Mouse (Mus musculus): ENCODE measurements around the gene Amn. TPM values are rescaled to one million over a fixed set of nuclear protein-coding genes. Genes with fewer than 3 reads are reported as not detected.

The Amn gene
- polyA plus RNA-seq, 1 experiment from 2014 or later, result 2.4 TPM

GRCm38 (mm10) chr12:111323423-111323822 is 52.5 kb downstream of the Amn start:
- Histone ChIP-seq H3K9ac (ENCODE audit: low read length) (no peak overlapping the region), H3K4me1 (ENCODE audit: control insufficient read depth, insufficient read depth, low read length) (no peaks in the 10 kb centered on the region; the same call in 1 of the 2 replicates), H3K9me3 (replicated peaks; ENCODE audit: control insufficient read depth, low read length) (no peaks in the 10 kb centered on the region), H3K27me3 (ENCODE audit: control insufficient read depth, insufficient read depth, low read length) (no peaks in the 10 kb centered on the region), H3K27ac (ENCODE audit: low read length) (no peak overlapping the region), H3K4me3 (ENCODE audit: low read length) (no peak overlapping the region), H3K36me3 (ENCODE audit: control insufficient read depth, insufficient read depth) (peaks cover 76% of the 10 kb centered on the region), H3K4me2 (ENCODE audit: low read depth, low read length) (no peak overlapping the region)
- no peak for ATAC-seq (replicated peaks; ENCODE audit: extremely low read depth, insufficient read depth, low FRiP score)
- 61% methylated on average over 4 of the region's 4 CpGs for WGBS

- WGBS, result 93% methylated on average over 21 of the region's 21 CpGs
- H3K4me2 ChIP-seq (ENCODE audit: low read depth, low read length), result no peak overlapping the region
- ATAC-seq (replicated peaks; ENCODE audit: extremely low read depth, insufficient read depth, low FRiP score), result no peak
- H3K36me3 ChIP-seq (ENCODE audit: control insufficient read depth, insufficient read depth), result peaks cover 75% of the 10 kb centered on the region
- no peak overlapping the region for H3K27ac ChIP-seq (ENCODE audit: low read length)
- H3K27me3 ChIP-seq (ENCODE audit: control insufficient read depth, insufficient read depth, low read length), result no peaks in the 10 kb centered on the region
- H3K9ac ChIP-seq (ENCODE audit: low read length), result no peak overlapping the region
- no peaks in the 10 kb centered on the region for H3K9me3 ChIP-seq (replicated peaks; ENCODE audit: control insufficient read depth, low read length)
- no peak overlapping the region for H3K4me3 ChIP-seq (ENCODE audit: low read length)
- H3K4me1 ChIP-seq (ENCODE audit: control insufficient read depth, insufficient read depth, low read length), result no peaks in the 10 kb centered on the region; the same call in 1 of the 2 replicates
Observed at GRCm38 (mm10) chr12:111324536-111324935, 53.6 kb downstream of the Amn start.

- 94% methylated on average over 12 of the region's 12 CpGs for WGBS
Observed at GRCm38 (mm10) chr12:111324949-111325348, 54.1 kb downstream of the Amn start.

GRCm38 (mm10) chr12:111325744-111326424 is 55.0 kb downstream of the Amn start:
- no peak for ATAC-seq (replicated peaks; ENCODE audit: extremely low read depth, insufficient read depth, low FRiP score)
- H3K4me3 ChIP-seq (ENCODE audit: low read length), result no peak overlapping the region
- H3K9ac ChIP-seq (ENCODE audit: low read length), result no peak overlapping the region
- no peaks in the 10 kb centered on the region for H3K27me3 ChIP-seq (ENCODE audit: control insufficient read depth, insufficient read depth, low read length)
- no peaks in the 10 kb centered on the region; the same call in 1 of the 2 replicates for H3K4me1 ChIP-seq (ENCODE audit: control insufficient read depth, insufficient read depth, low read length)
- WGBS, result 88% methylated on average over 18 of the region's 18 CpGs
- no peaks in the 10 kb centered on the region for H3K9me3 ChIP-seq (replicated peaks; ENCODE audit: control insufficient read depth, low read length)
- no peak overlapping the region for H3K4me2 ChIP-seq (ENCODE audit: low read depth, low read length)
- H3K36me3 ChIP-seq (ENCODE audit: control insufficient read depth, insufficient read depth), result peaks cover 71% of the 10 kb centered on the region
- no peak overlapping the region for H3K27ac ChIP-seq (ENCODE audit: low read length)

More at GRCm38 (mm10) chr12:111324949-111325348, 54.1 kb downstream of the Amn start:
- no peak overlapping the region for H3K9ac ChIP-seq (ENCODE audit: low read length)
- no peaks in the 10 kb centered on the region; the same call in 1 of the 2 replicates for H3K4me1 ChIP-seq (ENCODE audit: control insufficient read depth, insufficient read depth, low read length)
- no peak overlapping the region for H3K4me2 ChIP-seq (ENCODE audit: low read depth, low read length)
- peaks cover 73% of the 10 kb centered on the region for H3K36me3 ChIP-seq (ENCODE audit: control insufficient read depth, insufficient read depth)
- H3K4me3 ChIP-seq (ENCODE audit: low read length), result no peak overlapping the region
- H3K27me3 ChIP-seq (ENCODE audit: control insufficient read depth, insufficient read depth, low read length), result no peaks in the 10 kb centered on the region
- H3K27ac ChIP-seq (ENCODE audit: low read length), result no peak overlapping the region
- no peak for ATAC-seq (replicated peaks; ENCODE audit: extremely low read depth, insufficient read depth, low FRiP score)
- H3K9me3 ChIP-seq (replicated peaks; ENCODE audit: control insufficient read depth, low read length), result no peaks in the 10 kb centered on the region

Other genes with a start within 250 kb of the Amn start
- 6.4 and 6.5 TPM in 2 replicates for gene Rcor1, start 231.7 kb upstream of the Amn start, polyA plus RNA-seq (2015; fragmentation: Nextera tagmentation; extraction: Ambion mirVana)
- gene Traf3, start 104.7 kb upstream of the Amn start, polyA plus RNA-seq (2015; fragmentation: Nextera tagmentation; extraction: Ambion mirVana), result 6.0 and 6.5 TPM in 2 replicates
- not detected in 2 replicates for gene 4930595D18Rik, start 86.6 kb upstream of the Amn start, polyA plus RNA-seq (2015; fragmentation: Nextera tagmentation; extraction: Ambion mirVana)
- 19.6 and 27.3 TPM in 2 replicates for gene Cdc42bpb, start 106.6 kb downstream of the Amn start, polyA plus RNA-seq (2015; fragmentation: Nextera tagmentation; extraction: Ambion mirVana)
- 1.3 and 1.4 TPM in 2 replicates for gene Lbhd2, start 135.7 kb downstream of the Amn start, polyA plus RNA-seq (2015; fragmentation: Nextera tagmentation; extraction: Ambion mirVana)
- gene Exoc3l4, start 145.9 kb downstream of the Amn start, polyA plus RNA-seq (2015; fragmentation: Nextera tagmentation; extraction: Ambion mirVana), result 13.3 and 14.9 TPM in 2 replicates
- 3.2 and 4.8 TPM in 2 replicates for gene Tnfaip2, start 171.4 kb downstream of the Amn start, polyA plus RNA-seq (2015; fragmentation: Nextera tagmentation; extraction: Ambion mirVana)
- 2.6 and 6.1 TPM in 2 replicates for gene Gm266, start 214.7 kb downstream of the Amn start, polyA plus RNA-seq (2015; fragmentation: Nextera tagmentation; extraction: Ambion mirVana)